Mouse (Mus musculus): Measurements from ENCODE around the gene H2-T24. TPM values are rescaled to one million over a fixed set of nuclear protein-coding genes. Genes with fewer than 3 reads are reported as not detected.

Gene H2-T24
- total and polyA plus RNA-seq, 3 experiments: 14.1 to 25.9 TPM; not detected in 1

GRCm38 (mm10) chr17:35994175-35994878 is 26.0 kb downstream of the H2-T24 start:
- peaks cover 9 to 10% of the 10 kb centered on the region in 2 experiments for H3K4me1 ChIP-seq (ENCODE audit: control insufficient read depth in 1 of 2, insufficient read depth in 2 of 2, low read length in 2 of 2)
- DNase-seq (ENCODE audit: low read depth, low spot score): peak; percentile 97

GRCm38 (mm10) chr17:35993675-35994074 is 26.7 kb downstream of the H2-T24 start:
- peaks cover 3 to 5% of the 10 kb centered on the region in 2 experiments for H3K4me1 ChIP-seq (ENCODE audit: control insufficient read depth in 1 of 2, insufficient read depth in 2 of 2, low read length in 2 of 2)
- H3K9ac ChIP-seq (ENCODE audit: control insufficient read depth, low read depth, low read length, poor library complexity, severe bottlenecking): peak overlapping the region; percentile 57
- no peaks in the 10 kb centered on the region for H3K9me3 ChIP-seq (replicated peaks; ENCODE audit: insufficient read depth, low read length)
- peak overlapping the region; percentile 21 to 73; a peak in 3 of 4 replicates for H3K4me3 ChIP-seq (ENCODE audit: control insufficient read depth in 1 of 2, insufficient read depth in 1 of 2, low read depth in 2 of 2, low read length in 2 of 2)
- TF ChIP-seq MXI1 (IDR thresholded peaks at IDR 0.05; ENCODE audit: low read depth, low read length) (peak; percentile 64), SMC3 (IDR thresholded peaks at IDR 0.05; ENCODE audit: low read depth, low read length) (peak; percentile 90), MAFK (IDR thresholded peaks at IDR 0.05; ENCODE audit: borderline replicate concordance, low read depth, low read length) (no peak), RAD21 (IDR thresholded peaks at IDR 0.05; ENCODE audit: low read depth, low read length) (peak; percentile 83), MYB (IDR thresholded peaks at IDR 0.05; ENCODE audit: low read depth, low read length) (no peak), GATA1 (IDR thresholded peaks at IDR 0.05; ENCODE audit: low read depth, low read length) (peak; percentile 64), NRF1 (IDR thresholded peaks at IDR 0.05; ENCODE audit: insufficient read depth, low read depth, low read length, poor library complexity, severe bottlenecking) (peak; percentile 39; the same call in 1 of the 2 replicates), ZC3H11A (IDR thresholded peaks at IDR 0.05; ENCODE audit: low read depth, low read length) (peak; percentile 74), EP300 (IDR thresholded peaks at IDR 0.05; ENCODE audit: low read depth in 1 of 2, low read length in 2 of 2) (peak in 1 of 2 experiments; percentile 36; a peak in 1 of 4 replicates), ZNF384 (IDR thresholded peaks at IDR 0.05; ENCODE audit: low read depth, low read length) (no peak), HCFC1 (IDR thresholded peaks at IDR 0.05; ENCODE audit: low read depth, low read length) (peak; percentile 75), POLR2AphosphoS5 (IDR thresholded peaks at IDR 0.05; ENCODE audit: borderline replicate concordance, low read depth, low read length) (no peak), CTCF (IDR thresholded peaks at IDR 0.05 in 2 of 3, conservative IDR thresholded peaks at IDR 0.05 in 1 of 3; ENCODE audit: control insufficient read depth in 1 of 3, insufficient read depth in 1 of 3, low read depth in 2 of 3, low read length in 3 of 3, poor library complexity in 1 of 3, severe bottlenecking in 1 of 3) (peak; percentile 99), BHLHE40 (IDR thresholded peaks at IDR 0.05; ENCODE audit: borderline replicate concordance, low read depth, low read length) (0 out of 2 replicates have a peak, but pooled peaks have one; percentile 4), MAX (IDR thresholded peaks at IDR 0.05; ENCODE audit: low read length) (no peak), ZKSCAN1 (IDR thresholded peaks at IDR 0.05; ENCODE audit: low read depth, low read length) (no peak), ETS1 (IDR thresholded peaks at IDR 0.05; ENCODE audit: low read depth, low read length) (peak; percentile 57; the same call in 1 of the 2 replicates)
- H3K27ac ChIP-seq (ENCODE audit: control insufficient read depth, low read depth, low read length): peak overlapping the region; percentile 26; the same call in 1 of the 2 replicates
- peaks cover 0 to 11% of the 10 kb centered on the region in 2 experiments; a peak in 2 of 4 replicates for H3K36me3 ChIP-seq (ENCODE audit: control insufficient read depth in 1 of 2, insufficient read depth in 2 of 2, low read length in 2 of 2)
- no peaks in the 10 kb centered on the region for H3K27me3 ChIP-seq (ENCODE audit: control insufficient read depth in 1 of 2, insufficient read depth in 2 of 2, low read length in 2 of 2)
- H3K79me2 ChIP-seq (ENCODE audit: control insufficient read depth, insufficient read depth, low read length, poor library complexity): peaks cover 25% of the 10 kb centered on the region
- DNase-seq (ENCODE audit: low read depth, low spot score): peak; percentile 90

More at GRCm38 (mm10) chr17:35994175-35994878, 26.0 kb downstream of the H2-T24 start:
- H3K9me3 ChIP-seq (replicated peaks; ENCODE audit: insufficient read depth, low read length): no peaks in the 10 kb centered on the region
- no peaks in the 10 kb centered on the region for H3K27me3 ChIP-seq (ENCODE audit: control insufficient read depth in 1 of 2, insufficient read depth in 2 of 2, low read length in 2 of 2)
- H3K4me3 ChIP-seq (ENCODE audit: control insufficient read depth in 1 of 2, insufficient read depth in 1 of 2, low read depth in 2 of 2, low read length in 2 of 2): peak overlapping the region; percentile 73 to 96
- H3K9ac ChIP-seq (ENCODE audit: control insufficient read depth, low read depth, low read length, poor library complexity, severe bottlenecking): peak overlapping the region; percentile 90
- peak overlapping the region; percentile 96 for H3K27ac ChIP-seq (ENCODE audit: control insufficient read depth, low read depth, low read length)
- peaks cover 30% of the 10 kb centered on the region for H3K79me2 ChIP-seq (ENCODE audit: control insufficient read depth, insufficient read depth, low read length, poor library complexity)
- H3K36me3 ChIP-seq (ENCODE audit: control insufficient read depth in 1 of 2, insufficient read depth in 2 of 2, low read length in 2 of 2): peaks cover 0 to 17% of the 10 kb centered on the region in 2 experiments; a peak in 2 of 4 replicates
- TF ChIP-seq SIN3A (IDR thresholded peaks at IDR 0.05; ENCODE audit: low read length): peak; percentile 94
- peak; percentile 83; the same call in 1 of the 2 replicates for TF ChIP-seq POLR2AphosphoS2 (IDR thresholded peaks at IDR 0.05; ENCODE audit: low read length)
- TF ChIP-seq TCF12 (IDR thresholded peaks at IDR 0.05; ENCODE audit: low read depth, low read length): no peak; the same call in 1 of the 2 replicates
- TF ChIP-seq KAT2A (conservative IDR thresholded peaks at IDR 0.05; ENCODE audit: low read depth, low read length): no peak
- peak; percentile 56; the same call in 1 of the 2 replicates for TF ChIP-seq MAX (IDR thresholded peaks at IDR 0.05; ENCODE audit: low read length)
- peak; percentile 95 for TF ChIP-seq TBP (IDR thresholded peaks at IDR 0.05; ENCODE audit: low read depth, low read length)
- TF ChIP-seq POLR2A (IDR thresholded peaks at IDR 0.05; ENCODE audit: control insufficient read depth in 1 of 2, insufficient read depth in 1 of 2, low read depth in 1 of 2, low read length in 2 of 2, poor library complexity in 1 of 2): peak; percentile 42 to 97; a peak in 2 of 4 replicates
- 0 out of 2 replicates have a peak, but pooled peaks have one; percentile 60 for TF ChIP-seq CHD1 (IDR thresholded peaks at IDR 0.05; ENCODE audit: low read depth, low read length)
- peak; percentile 87 for TF ChIP-seq HCFC1 (IDR thresholded peaks at IDR 0.05; ENCODE audit: low read depth, low read length)
- peak; percentile 59; the same call in 1 of the 2 replicates for TF ChIP-seq ETS1 (IDR thresholded peaks at IDR 0.05; ENCODE audit: low read depth, low read length)
- no peak for TF ChIP-seq GABPA (IDR thresholded peaks at IDR 0.05; ENCODE audit: low read depth, low read length)
- peak; percentile 86 for TF ChIP-seq MXI1 (IDR thresholded peaks at IDR 0.05; ENCODE audit: low read depth, low read length)
- peak; percentile 91 for TF ChIP-seq ZMIZ1 (IDR thresholded peaks at IDR 0.05; ENCODE audit: low read depth, low read length)
- 0 out of 4 replicates have a peak, but pooled peaks of 1 of the 2 experiments have one; percentile 14 for TF ChIP-seq EP300 (IDR thresholded peaks at IDR 0.05; ENCODE audit: low read depth in 1 of 2, low read length in 2 of 2)
- peak; percentile 93 for TF ChIP-seq NELFE (IDR thresholded peaks at IDR 0.05; ENCODE audit: low read depth, low read length)
- no peak for TF ChIP-seq USF2 (IDR thresholded peaks at IDR 0.05; ENCODE audit: borderline replicate concordance in 1 of 2, insufficient read depth in 1 of 2, low read depth in 1 of 2, low read length in 2 of 2)
- peak; percentile 87 for TF ChIP-seq ELF1 (IDR thresholded peaks at IDR 0.05; ENCODE audit: low read depth, low read length)

All from MEL (cell line).